Mouse (Mus musculus): ENCODE measurements around the gene Ywhab. TPM values are rescaled to one million over a fixed set of nuclear protein-coding genes. Genes with fewer than 3 reads are reported as not detected.

The Ywhab gene
- total RNA-seq, 4 experiments from 2014 or later, result 66.1 to 76.5 (median 72.0) TPM

Other genes with a start within 250 kb of the Ywhab start
- 1 to 10 TPM in 2 of 4 experiments, under 1 TPM in 2; 0.46 to 1.2 (median 0.89) TPM for gene Ada, start 244.7 kb upstream of the Ywhab start, total RNA-seq (2022)
- gene Ccn5, start 174.1 kb upstream of the Ywhab start, total RNA-seq (2022), result 1 to 10 TPM in 2 of 4 experiments, under 1 TPM in 2; 0.65 to 2.6 (median 1.4) TPM
- gene Kcnk15, start 141.3 kb upstream of the Ywhab start, total RNA-seq (2022), result not detected
- gene Rims4, start 76.3 kb upstream of the Ywhab start, total RNA-seq (2022), result 1 to 10 TPM; 1.6 to 2.6 (median 1.8) TPM
- gene Pabpc1l, start 30.5 kb downstream of the Ywhab start, total RNA-seq (2022), result 1 to 10 TPM in 1 of 4 experiments, under 1 TPM in 1, not detected in 2; 0.40 to 1.4 TPM
- 10 to 100 TPM; 14.1 to 21.5 (median 16.9) TPM for gene Stk4, start 75.4 kb downstream of the Ywhab start, total RNA-seq (2022)
- gene Tomm34, start 76.2 kb downstream of the Ywhab start, total RNA-seq (2022), result 10 to 100 TPM; 18.3 to 24.4 (median 20.0) TPM
- gene Kcns1, start 176.2 kb downstream of the Ywhab start, total RNA-seq (2022), result under 1 TPM in 2 of 4 experiments, not detected in 2; 0.09 TPM
- gene Wfdc5, start 187.8 kb downstream of the Ywhab start, total RNA-seq (2022), result not detected
- not detected for gene Wfdc12, start 195.6 kb downstream of the Ywhab start, total RNA-seq (2022)
- gene Wfdc15a, start 205.2 kb downstream of the Ywhab start, total RNA-seq (2022), result not detected
- gene Wfdc15b, start 226.7 kb downstream of the Ywhab start, total RNA-seq (2022), result not detected
- not detected for gene Svs2, start 243.5 kb downstream of the Ywhab start, total RNA-seq (2022)

Measured in heart, adult 8-10 months (tissue).